Mouse (Mus musculus): ENCODE results near the gene Gfm2. TPM values are rescaled to one million over a fixed set of nuclear protein-coding genes. Genes with fewer than 3 reads are reported as not detected.

Gene Gfm2
- polyA plus RNA-seq, 1 experiment from 2014 or later, result 16.3 TPM

DNA sequence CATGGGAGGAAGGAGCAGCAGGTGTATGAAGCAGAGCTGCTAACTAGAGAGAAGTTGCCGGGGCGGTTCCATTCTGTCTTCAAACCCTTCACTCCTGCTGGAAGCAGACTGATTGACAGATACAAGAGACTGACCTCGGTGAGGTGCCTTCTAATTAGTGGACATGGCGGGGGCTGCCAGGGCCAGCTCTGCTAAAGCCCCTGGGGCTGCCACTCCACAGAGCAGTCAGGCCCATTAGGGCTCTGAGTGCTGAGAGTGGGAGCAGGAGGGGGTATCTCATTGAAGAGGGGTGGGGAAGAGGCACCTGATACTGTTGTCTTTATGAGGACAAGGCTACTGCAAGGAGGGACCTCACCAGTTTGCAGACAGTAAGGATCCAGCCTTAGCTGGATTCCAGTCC, 77.8 kb downstream of the Gfm2 start:
- H3K27me3 ChIP-seq (ENCODE audit: control insufficient read depth, insufficient read depth, low read depth, low read length), result no peaks in the 10 kb centered on the region
- no peak overlapping the region for H3K9ac ChIP-seq (ENCODE audit: low read depth, low read length)
- ATAC-seq (ENCODE audit: low read depth), result no peak
- no peaks in the 10 kb centered on the region for H3K36me3 ChIP-seq (ENCODE audit: control insufficient read depth, insufficient read depth)
- no peak overlapping the region for H3K4me3 ChIP-seq (ENCODE audit: low read depth, low read length)
- H3K4me2 ChIP-seq (ENCODE audit: low read depth, low read length), result no peak overlapping the region
- H3K4me1 ChIP-seq (ENCODE audit: control insufficient read depth, low read depth, low read length), result no peaks in the 10 kb centered on the region
- H3K9me3 ChIP-seq (replicated peaks; ENCODE audit: control insufficient read depth, low read length), result no peaks in the 10 kb centered on the region
- 61% methylated on average over 4 of the region's 4 CpGs for WGBS (ENCODE audit: insufficient replicate concordance)
- no peak overlapping the region for H3K27ac ChIP-seq (ENCODE audit: low read length)

DNA sequence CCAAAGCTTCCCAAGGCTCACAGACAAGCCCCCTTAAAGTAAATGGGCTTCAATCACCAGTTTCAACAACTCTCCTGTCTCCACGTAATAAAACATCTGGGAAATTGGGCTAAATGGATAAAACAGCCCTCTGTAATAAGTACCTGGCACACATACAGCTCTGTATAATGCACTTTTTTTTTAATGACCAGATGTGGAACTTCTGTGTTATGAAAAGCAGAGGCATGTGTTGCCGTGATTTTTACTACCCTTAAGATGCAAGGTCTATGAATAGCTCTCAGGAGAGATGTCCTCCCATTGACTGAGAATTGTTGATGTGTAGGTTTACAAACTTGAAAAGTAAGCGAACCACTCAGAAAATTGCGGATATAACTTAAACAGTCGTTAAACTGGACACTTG, 78.5 kb downstream of the Gfm2 start:
- Histone ChIP-seq H3K9ac (ENCODE audit: low read depth, low read length) (no peak overlapping the region), H3K36me3 (ENCODE audit: control insufficient read depth, insufficient read depth) (no peaks in the 10 kb centered on the region), H3K4me1 (ENCODE audit: control insufficient read depth, low read depth, low read length) (no peaks in the 10 kb centered on the region), H3K27me3 (ENCODE audit: control insufficient read depth, insufficient read depth, low read depth, low read length) (no peaks in the 10 kb centered on the region), H3K4me3 (ENCODE audit: low read depth, low read length) (no peak overlapping the region), H3K4me2 (ENCODE audit: low read depth, low read length) (no peak overlapping the region), H3K27ac (ENCODE audit: low read length) (no peak overlapping the region), H3K9me3 (replicated peaks; ENCODE audit: control insufficient read depth, low read length) (no peaks in the 10 kb centered on the region)
- no peak for ATAC-seq (ENCODE audit: low read depth)
- WGBS (ENCODE audit: insufficient replicate concordance), result 62% methylated on average over 5 of the region's 5 CpGs

DNA sequence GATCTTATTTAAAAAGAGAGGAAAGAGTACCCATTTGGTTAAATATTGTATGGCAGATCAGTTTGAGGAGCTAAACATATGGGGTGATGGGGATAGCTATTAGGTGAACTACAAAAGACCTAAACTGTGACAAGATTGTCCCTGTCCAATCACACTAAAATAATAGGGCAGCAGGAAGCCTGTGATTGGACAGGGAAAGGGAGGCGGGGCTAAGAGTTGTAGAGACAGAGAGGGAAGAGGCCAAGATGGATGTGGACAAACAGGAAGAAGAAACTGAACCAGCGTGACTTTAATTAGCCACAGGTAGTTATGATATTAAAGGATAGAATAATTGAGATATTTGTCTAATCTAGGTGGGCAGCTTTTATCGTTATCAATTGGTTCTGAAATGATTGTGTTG, 82.3 kb downstream of the Gfm2 start:
- Histone ChIP-seq H3K27ac (ENCODE audit: low read length) (no peak overlapping the region), H3K4me2 (ENCODE audit: low read depth, low read length) (no peak overlapping the region), H3K4me1 (ENCODE audit: control insufficient read depth, low read depth, low read length) (peaks cover 4% of the 10 kb centered on the region), H3K36me3 (ENCODE audit: control insufficient read depth, insufficient read depth) (no peaks in the 10 kb centered on the region), H3K4me3 (ENCODE audit: low read depth, low read length) (no peak overlapping the region), H3K9me3 (replicated peaks; ENCODE audit: control insufficient read depth, low read length) (no peaks in the 10 kb centered on the region), H3K9ac (ENCODE audit: low read depth, low read length) (no peak overlapping the region), H3K27me3 (ENCODE audit: control insufficient read depth, insufficient read depth, low read depth, low read length) (no peaks in the 10 kb centered on the region)
- WGBS (ENCODE audit: insufficient replicate concordance), result 67% methylated on average over 3 of the region's 3 CpGs
- no peak for ATAC-seq (ENCODE audit: low read depth)

- H3K36me3 ChIP-seq (ENCODE audit: control insufficient read depth, insufficient read depth), result no peaks in the 10 kb centered on the region
- H3K9me3 ChIP-seq (replicated peaks; ENCODE audit: control insufficient read depth, low read length), result no peaks in the 10 kb centered on the region
- no peak for ATAC-seq (ENCODE audit: low read depth)
- H3K27ac ChIP-seq (ENCODE audit: low read length), result peak overlapping the region; percentile 40; the same call in 1 of the 2 replicates
- H3K27me3 ChIP-seq (ENCODE audit: control insufficient read depth, insufficient read depth, low read depth, low read length), result no peaks in the 10 kb centered on the region
- no peak overlapping the region for H3K4me3 ChIP-seq (ENCODE audit: low read depth, low read length)
- H3K9ac ChIP-seq (ENCODE audit: low read depth, low read length), result no peak overlapping the region
- H3K4me2 ChIP-seq (ENCODE audit: low read depth, low read length), result no peak overlapping the region
- WGBS (ENCODE audit: insufficient replicate concordance), result 62% methylated on average over 8 of the region's 8 CpGs
- peaks cover 4% of the 10 kb centered on the region for H3K4me1 ChIP-seq (ENCODE audit: control insufficient read depth, low read depth, low read length)
Measured at GRCm38 (mm10) chr13:97223856-97224255, 86.1 kb downstream of the Gfm2 start.

GRCm38 (mm10) chr13:97224341-97224982, 86.7 kb downstream of the Gfm2 start:
- H3K9me3 ChIP-seq (replicated peaks; ENCODE audit: control insufficient read depth, low read length), result no peaks in the 10 kb centered on the region
- peak overlapping the region; percentile 81 for H3K27ac ChIP-seq (ENCODE audit: low read length)
- no peaks in the 10 kb centered on the region for H3K36me3 ChIP-seq (ENCODE audit: control insufficient read depth, insufficient read depth)
- H3K4me3 ChIP-seq (ENCODE audit: low read depth, low read length), result no peak overlapping the region
- H3K4me2 ChIP-seq (ENCODE audit: low read depth, low read length), result no peak overlapping the region
- 46% methylated on average over 10 of the region's 10 CpGs for WGBS (ENCODE audit: insufficient replicate concordance)
- peak; percentile 93 for ATAC-seq (ENCODE audit: low read depth)
- no peak overlapping the region for H3K9ac ChIP-seq (ENCODE audit: low read depth, low read length)
- H3K27me3 ChIP-seq (ENCODE audit: control insufficient read depth, insufficient read depth, low read depth, low read length), result no peaks in the 10 kb centered on the region
- H3K4me1 ChIP-seq (ENCODE audit: control insufficient read depth, low read depth, low read length), result peaks cover 4% of the 10 kb centered on the region

- ATAC-seq (ENCODE audit: low read depth), result no peak
- 71% methylated on average over 17 of the region's 17 CpGs for WGBS (ENCODE audit: insufficient replicate concordance)
- H3K4me3 ChIP-seq (ENCODE audit: low read depth, low read length), result no peak overlapping the region
- H3K9me3 ChIP-seq (replicated peaks; ENCODE audit: control insufficient read depth, low read length), result no peaks in the 10 kb centered on the region
- no peaks in the 10 kb centered on the region for H3K36me3 ChIP-seq (ENCODE audit: control insufficient read depth, insufficient read depth)
- H3K4me1 ChIP-seq (ENCODE audit: control insufficient read depth, low read depth, low read length), result peaks cover 4% of the 10 kb centered on the region
- H3K9ac ChIP-seq (ENCODE audit: low read depth, low read length), result no peak overlapping the region
- H3K27ac ChIP-seq (ENCODE audit: low read length), result peak overlapping the region; percentile 81
- H3K4me2 ChIP-seq (ENCODE audit: low read depth, low read length), result no peak overlapping the region
- H3K27me3 ChIP-seq (ENCODE audit: control insufficient read depth, insufficient read depth, low read depth, low read length), result no peaks in the 10 kb centered on the region
Measured at GRCm38 (mm10) chr13:97225130-97225529, 87.4 kb downstream of the Gfm2 start.

GRCm38 (mm10) chr13:97227795-97228194, 90.1 kb downstream of the Gfm2 start:
- H3K9me3 ChIP-seq (replicated peaks; ENCODE audit: control insufficient read depth, low read length), result no peaks in the 10 kb centered on the region
- H3K27me3 ChIP-seq (ENCODE audit: control insufficient read depth, insufficient read depth, low read depth, low read length), result no peaks in the 10 kb centered on the region
- no peak overlapping the region for H3K4me2 ChIP-seq (ENCODE audit: low read depth, low read length)
- WGBS (ENCODE audit: insufficient replicate concordance), result 60% methylated on average over 3 of the region's 3 CpGs
- no peak for ATAC-seq (ENCODE audit: low read depth)
- peaks cover 4% of the 10 kb centered on the region for H3K4me1 ChIP-seq (ENCODE audit: control insufficient read depth, low read depth, low read length)
- H3K36me3 ChIP-seq (ENCODE audit: control insufficient read depth, insufficient read depth), result no peaks in the 10 kb centered on the region
- H3K27ac ChIP-seq (ENCODE audit: low read length), result no peak overlapping the region
- H3K9ac ChIP-seq (ENCODE audit: low read depth, low read length), result no peak overlapping the region
- no peak overlapping the region for H3K4me3 ChIP-seq (ENCODE audit: low read depth, low read length)

DNA sequence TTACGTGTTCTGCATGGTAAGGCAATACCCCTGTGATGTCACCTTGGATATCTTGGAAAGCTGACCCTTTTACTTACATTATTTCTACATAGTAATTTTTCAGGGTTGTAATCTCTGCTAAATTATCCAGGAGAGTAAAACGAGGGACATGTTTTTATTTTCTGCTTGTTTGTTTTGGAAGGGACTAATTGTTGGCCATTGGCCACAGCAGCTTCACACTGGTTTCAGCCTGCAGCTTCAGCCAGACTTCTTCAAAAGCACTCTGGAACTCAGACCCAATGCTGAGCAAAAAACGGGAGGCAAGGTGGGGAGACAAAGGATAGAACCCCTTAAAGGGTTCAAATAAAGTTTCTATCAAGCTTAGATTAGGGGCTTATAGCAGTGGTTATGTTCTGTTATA, 92.4 kb downstream of the Gfm2 start:
- WGBS (ENCODE audit: insufficient replicate concordance), result 61% methylated on average over 3 of the region's 3 CpGs
- H3K36me3 ChIP-seq (ENCODE audit: control insufficient read depth, insufficient read depth), result no peaks in the 10 kb centered on the region
- no peak overlapping the region for H3K9ac ChIP-seq (ENCODE audit: low read depth, low read length)
- H3K4me2 ChIP-seq (ENCODE audit: low read depth, low read length), result no peak overlapping the region
- no peak for ATAC-seq (ENCODE audit: low read depth)
- H3K4me3 ChIP-seq (ENCODE audit: low read depth, low read length), result no peak overlapping the region
- no peaks in the 10 kb centered on the region for H3K9me3 ChIP-seq (replicated peaks; ENCODE audit: control insufficient read depth, low read length)
- no peaks in the 10 kb centered on the region for H3K4me1 ChIP-seq (ENCODE audit: control insufficient read depth, low read depth, low read length)
- H3K27me3 ChIP-seq (ENCODE audit: control insufficient read depth, insufficient read depth, low read depth, low read length), result no peaks in the 10 kb centered on the region
- H3K27ac ChIP-seq (ENCODE audit: low read length), result no peak overlapping the region

All from liver, embryonic 16.5 days (tissue).